ENCODE assay signal across 15 mouse cellular contexts in genomic region chr19:23794491-23794890, GRCm38 (mm10). TPM values are rescaled to one million over a fixed set of nuclear protein-coding genes. Genes with fewer than 3 reads are reported as not detected.
DNase-seq lines count a peak whose midpoint lies in the region; ATAC-seq lines count a peak whose summit lies in the region.
"Had no signal": no experiment of that assay in that cellular context is flagged by ENCODE, and none has a peak within 500 bp of the region (broad histone marks: within the 10 kb centered on the region; RNA-seq: fewer than 3 reads in every experiment).

No protein-coding gene starts in this region.

- H3K9ac ChIP-seq in neural tube, embryonic 13.5 days: no peak overlapping the region
- H3K9ac ChIP-seq: embryonic facial prominence, embryonic 15.5 days; limb, embryonic 12.5 days; liver, postnatal 0 days had no signal

- 0 out of 2 replicates have a peak overlapping the region, but pooled peaks have one; percentile 66 for H3K27ac ChIP-seq in neural tube, embryonic 13.5 days (replicated peaks)
- H3K27ac ChIP-seq: embryonic facial prominence, embryonic 15.5 days; limb, embryonic 12.5 days had no signal

- H3K4me3 ChIP-seq in neural tube, embryonic 13.5 days: no peak overlapping the region
- H3K4me3 ChIP-seq: embryonic facial prominence, embryonic 15.5 days; limb, embryonic 12.5 days had no signal

- H3K27me3 ChIP-seq in neural tube, embryonic 13.5 days: no peaks in the 10 kb centered on the region
- H3K27me3 ChIP-seq: embryonic facial prominence, embryonic 15.5 days; limb, embryonic 12.5 days had no signal

- H3K36me3 ChIP-seq in neural tube, embryonic 13.5 days: no peaks in the 10 kb centered on the region
- H3K36me3 ChIP-seq: embryonic facial prominence, embryonic 15.5 days; limb, embryonic 12.5 days had no signal

- no peak overlapping the region for H3K4me2 ChIP-seq in neural tube, embryonic 13.5 days
- H3K4me2 ChIP-seq: embryonic facial prominence, embryonic 15.5 days; limb, embryonic 12.5 days had no signal

- DNase-seq in cerebellum, adult 11-12 months: peak; percentile 53
- DNase-seq in cerebellum, postnatal 4 days (ENCODE audit: low spot score in 2 of 2): no peak
- no peak for DNase-seq in neural tube, embryonic 10.5 days (ENCODE audit: extremely low spot score, low spot score)
- peak; percentile 34 to 38 for DNase-seq in frontal cortex, postnatal 10 days (ENCODE audit: low spot score in 2 of 2)
- DNase-seq in telencephalon, adult 2 months (ENCODE audit: low read depth, low spot score): peak; percentile 54
- no peak for DNase-seq in urinary bladder, postnatal 4 days (ENCODE audit: low spot score in 2 of 2)
- no peak for DNase-seq in adrenal gland, postnatal 14 days
- DNase-seq: adrenal gland, postnatal 36 days; heart, postnatal 10 days; kidney, postnatal 36 days; liver, postnatal 0 days had no signal

- no peaks in the 10 kb centered on the region for H3K9me3 ChIP-seq in neural tube, embryonic 13.5 days
- H3K9me3 ChIP-seq: embryonic facial prominence, embryonic 15.5 days; limb, embryonic 12.5 days had no signal

- WGBS in neural tube, embryonic 13.5 days: 70% methylated on average over 3 of the region's 3 CpGs

- ATAC-seq in neural tube, embryonic 13.5 days (ENCODE audit: low read depth): no peak
- ATAC-seq: intestine, postnatal 0 days; liver, postnatal 0 days had no signal

- H3K4me1 ChIP-seq in neural tube, embryonic 13.5 days (replicated peaks): peaks cover 28% of the 10 kb centered on the region
- H3K4me1 ChIP-seq: embryonic facial prominence, embryonic 15.5 days; limb, embryonic 12.5 days had no signal

RNA-seq across cellular contexts. Expression of gene Apba1, which starts 35.8 kb away (rescaled TPM):
- 8.7 and 8.8 TPM in 2 replicates for polyA plus RNA-seq in neural tube, embryonic 13.5 days (2015; fragmentation: Nextera tagmentation; extraction: Ambion mirVana)
- 4.1 and 9.3 TPM in 2 replicates for total RNA-seq in adrenal gland, postnatal 14 days (2021)

Comparison
In these comparisons a context has a peak if more than half of its experiments do, and no peak if none do; other contexts are left out.
1. DNase-seq: peak in cerebellum, adult 11-12 months (single experiment), frontal cortex, postnatal 10 days (2 of 2) and telencephalon, adult 2 months (single experiment); none in cerebellum, postnatal 4 days (0 of 2), neural tube, embryonic 10.5 days (single experiment), urinary bladder, postnatal 4 days (0 of 2) and adrenal gland, postnatal 14 days (single experiment).